Mouse (Mus musculus) erythroblast, embryonic 14.5 days (primary cell): ENCODE measurements around the gene Tspan10. TPM values are rescaled to one million over a fixed set of nuclear protein-coding genes. Genes with fewer than 3 reads are reported as not detected.
A peak's percentile ranks its signal among the peaks of the same experiment; 100 is the strongest.

Experiments
- H3K27me3 ChIP-seq: 2 replicates; pipeline ENCODE4 v1.6.1; 2012; ENCODE audit warnings: inconsistent platforms; ENCODE audit not compliant: control insufficient read depth
- H3K36me3 ChIP-seq: 2 replicates; pipeline ENCODE4 v1.6.1; 2012; ENCODE audit warnings: mild to moderate bottlenecking, inconsistent platforms; ENCODE audit not compliant: control insufficient read depth
- H3K4me1 ChIP-seq: 2 replicates; pipeline ENCODE4 v1.6.1; 2012; ENCODE audit warnings: inconsistent platforms; ENCODE audit not compliant: control insufficient read depth
- H3K4me3 ChIP-seq: replicated peaks from 2 replicates; pipeline ENCODE3; 2012; ENCODE audit warnings: moderate library complexity, mild to moderate bottlenecking, inconsistent platforms
- H3K9me3 ChIP-seq: 2 replicates; pipeline ENCODE4 v1.6.1; 2012; ENCODE audit warnings: low read length, inconsistent platforms, mixed read lengths; ENCODE audit not compliant: control insufficient read depth
- GATA1 ChIP-seq: IDR thresholded peaks from 2 replicates; pipeline ENCODE4 v1.6.1; 2012; ENCODE audit warnings: low read length, inconsistent platforms, mixed read lengths
- TAL1 ChIP-seq: IDR thresholded peaks from 3 replicates; pipeline ENCODE4 v1.6.1; 2012; ENCODE audit warnings: low read length, inconsistent platforms, mixed read lengths
- polyA plus RNA-seq: library from polyadenylated mRNA; stranded (reverse); fragments of >175 nt; gene quantifications from 2 replicates; pipeline ENCODE4 v1.2.3, GENCODE M21; 2012

Gene Tspan10
- polyA plus RNA-seq, 1 experiment, result not detected

GRCm38 (mm10) chr11:120447179-120447578 lies 4.7 kb downstream of the Tspan10 start:
- Histone ChIP-seq H3K9me3 (no peaks in the 10 kb centered on the region), H3K4me3 (no peak overlapping the region), H3K36me3 (no peaks in the 10 kb centered on the region), H3K27me3 (no peaks in the 10 kb centered on the region; the same call in 1 of the 2 replicates), H3K4me1 (peaks cover 9% of the 10 kb centered on the region)
- TF ChIP-seq GATA1, result no peak
- no peak for TF ChIP-seq TAL1

- no peak overlapping the region for H3K4me3 ChIP-seq
- peaks cover 40% of the 10 kb centered on the region for H3K4me1 ChIP-seq
- TF ChIP-seq GATA1, result no peak
- no peak for TF ChIP-seq TAL1
- peaks cover 16% of the 10 kb centered on the region for H3K36me3 ChIP-seq
- H3K9me3 ChIP-seq, result no peaks in the 10 kb centered on the region
- H3K27me3 ChIP-seq, result no peaks in the 10 kb centered on the region
Measured at GRCm38 (mm10) chr11:120452246-120452645, 9.8 kb downstream of the Tspan10 start.

- no peaks in the 10 kb centered on the region for H3K9me3 ChIP-seq
- H3K36me3 ChIP-seq, result peaks cover 16% of the 10 kb centered on the region
- peaks cover 48% of the 10 kb centered on the region for H3K4me1 ChIP-seq
- TF ChIP-seq TAL1, result no peak
- TF ChIP-seq GATA1, result no peak
- no peak within 1 kb of the TSS for H3K4me3 ChIP-seq
- no peaks in the 10 kb centered on the region for H3K27me3 ChIP-seq
Measured at GRCm38 (mm10) chr11:120453306-120453705, 10.9 kb downstream of the Tspan10 start, which contains the start of gene Pde6g. TSS of gene Pde6g (minus strand) at chr11:120453500.

- H3K9me3 ChIP-seq, result no peaks in the 10 kb centered on the region
- H3K36me3 ChIP-seq, result peaks cover 25% of the 10 kb centered on the region
- peaks cover 62% of the 10 kb centered on the region for H3K4me1 ChIP-seq
Measured at GRCm38 (mm10) chr11:120454965-120455364, 12.5 kb downstream of the Tspan10 start.

GRCm38 (mm10) chr11:120455413-120455812 lies 13.0 kb downstream of the Tspan10 start:
- H3K27me3 ChIP-seq, result no peaks in the 10 kb centered on the region
- H3K4me3 ChIP-seq, result peak overlapping the region; percentile 17
- H3K36me3 ChIP-seq, result peaks cover 28% of the 10 kb centered on the region
- TF ChIP-seq TAL1, result 0 out of 3 replicates have a peak, but pooled peaks have one; percentile 12
- 0 out of 2 replicates have a peak, but pooled peaks have one; percentile 28 for TF ChIP-seq GATA1
- no peaks in the 10 kb centered on the region for H3K9me3 ChIP-seq
- H3K4me1 ChIP-seq, result peaks cover 64% of the 10 kb centered on the region

More at GRCm38 (mm10) chr11:120454965-120455364, 12.5 kb downstream of the Tspan10 start:
- TF ChIP-seq TAL1, result no peak
- TF ChIP-seq GATA1, result no peak
- H3K4me3 ChIP-seq, result no peak overlapping the region
- no peaks in the 10 kb centered on the region for H3K27me3 ChIP-seq

- H3K4me1 ChIP-seq, result peaks cover 63% of the 10 kb centered on the region
- H3K4me3 ChIP-seq, result peak overlapping the region; percentile 76
- H3K36me3 ChIP-seq, result peaks cover 47% of the 10 kb centered on the region
- TF ChIP-seq GATA1, result no peak
- no peak for TF ChIP-seq TAL1
- H3K9me3 ChIP-seq, result no peaks in the 10 kb centered on the region
- no peaks in the 10 kb centered on the region for H3K27me3 ChIP-seq
Measured at GRCm38 (mm10) chr11:120457370-120457769, 14.9 kb downstream of the Tspan10 start.

- H3K36me3 ChIP-seq, result peaks cover 53% of the 10 kb centered on the region
- no peak for TF ChIP-seq GATA1
- TF ChIP-seq TAL1, result no peak
Measured at GRCm38 (mm10) chr11:120457772-120458751, 15.6 kb downstream of the Tspan10 start, which contains the start of the genes Oxld1 and Ccdc137. TSS of gene Oxld1 (minus strand) at chr11:120458068. TSS of gene Ccdc137 (plus strand) at chr11:120458115.

GRCm38 (mm10) chr11:120458847-120459597 lies 16.6 kb downstream of the Tspan10 start:
- H3K4me1 ChIP-seq, result peaks cover 61% of the 10 kb centered on the region
- peak overlapping the region; percentile 76 for H3K4me3 ChIP-seq
- no peaks in the 10 kb centered on the region for H3K9me3 ChIP-seq
- TF ChIP-seq TAL1 (no peak), GATA1 (no peak)
- H3K27me3 ChIP-seq, result no peaks in the 10 kb centered on the region
- H3K36me3 ChIP-seq, result peaks cover 63% of the 10 kb centered on the region

More at GRCm38 (mm10) chr11:120457772-120458751, 15.6 kb downstream of the Tspan10 start, which contains the start of the genes Oxld1 and Ccdc137:
- Histone ChIP-seq H3K4me1 (peaks cover 63% of the 10 kb centered on the region), H3K4me3 (peak within 1 kb of the TSS; percentile 76), H3K9me3 (no peaks in the 10 kb centered on the region), H3K27me3 (no peaks in the 10 kb centered on the region)

GRCm38 (mm10) chr11:120463536-120463935 lies 21.1 kb downstream of the Tspan10 start:
- TF ChIP-seq TAL1, result no peak
- no peak for TF ChIP-seq GATA1
- Histone ChIP-seq H3K27me3 (no peaks in the 10 kb centered on the region), H3K9me3 (no peaks in the 10 kb centered on the region), H3K4me1 (peaks cover 45% of the 10 kb centered on the region), H3K4me3 (no peak overlapping the region), H3K36me3 (peaks cover 65% of the 10 kb centered on the region)
